Mouse (Mus musculus): ENCODE data around the gene Tctex1d2. TPM values are rescaled to one million over a fixed set of nuclear protein-coding genes. Genes with fewer than 3 reads are reported as not detected.
A peak's percentile ranks its signal among the peaks of the same experiment; 100 is the strongest.

Tctex1d2 gene
- polyA plus RNA-seq, 1 experiment, result 24.7 TPM

GRCm38 (mm10) chr16:32406671-32407070 is 12.8 kb upstream of the Tctex1d2 start:
- no peak for TF ChIP-seq CTCF (IDR thresholded peaks at IDR 0.05; ENCODE audit: borderline replicate concordance, insufficient read depth, low read depth, low read length)
- no peak for TF ChIP-seq POLR2A (IDR thresholded peaks at IDR 0.05; ENCODE audit: borderline replicate concordance, insufficient read depth, low read length)

GRCm38 (mm10) chr16:32407730-32408129 is 11.8 kb upstream of the Tctex1d2 start:
- DNase-seq, result no peak
- no peaks in the 10 kb centered on the region for H3K4me1 ChIP-seq (ENCODE audit: control insufficient read depth, insufficient read depth, low read length)
- H3K27ac ChIP-seq (ENCODE audit: insufficient read depth, low read length), result no peak overlapping the region
- no peaks in the 10 kb centered on the region for H3K27me3 ChIP-seq (ENCODE audit: control insufficient read depth, insufficient read depth, low read length)
- H3K4me3 ChIP-seq (replicated peaks; ENCODE audit: insufficient read depth, low read depth, low read length), result no peak overlapping the region
- 78% methylated on average over 10 of the region's 10 CpGs for WGBS
- TF ChIP-seq POLR2A (IDR thresholded peaks at IDR 0.05; ENCODE audit: borderline replicate concordance, insufficient read depth, low read length) (no peak), CTCF (IDR thresholded peaks at IDR 0.05; ENCODE audit: borderline replicate concordance, insufficient read depth, low read depth, low read length) (no peak)

More at GRCm38 (mm10) chr16:32406671-32407070, 12.8 kb upstream of the Tctex1d2 start:
- DNase-seq, result no peak
- no peak overlapping the region for H3K4me3 ChIP-seq (replicated peaks; ENCODE audit: insufficient read depth, low read depth, low read length)
- H3K27me3 ChIP-seq (ENCODE audit: control insufficient read depth, insufficient read depth, low read length), result no peaks in the 10 kb centered on the region
- H3K27ac ChIP-seq (ENCODE audit: insufficient read depth, low read length), result no peak overlapping the region
- no peaks in the 10 kb centered on the region for H3K4me1 ChIP-seq (ENCODE audit: control insufficient read depth, insufficient read depth, low read length)
- WGBS, result 88% methylated on average over 6 of the region's 6 CpGs

DNA sequence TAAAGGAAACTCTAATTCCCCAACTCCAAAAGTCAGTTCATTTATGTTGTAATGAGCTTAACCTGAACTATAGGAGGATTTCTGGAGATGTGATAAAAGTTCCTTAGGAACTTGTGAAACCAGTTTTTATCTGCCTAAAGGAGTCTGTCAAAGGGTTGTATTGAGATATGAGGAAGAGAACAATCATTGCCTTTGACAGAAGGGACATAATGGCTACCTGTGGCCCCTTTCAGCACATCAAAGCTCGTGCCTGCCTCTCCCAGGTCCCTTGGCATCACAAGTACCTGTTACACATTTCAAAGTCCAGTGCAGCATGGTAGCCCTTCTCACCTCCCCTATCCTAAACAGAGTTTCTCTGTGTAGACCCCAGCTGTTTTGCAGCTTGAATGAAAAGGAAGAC is 2.0 kb upstream of the Tctex1d2 start:
- TF ChIP-seq POLR2A (IDR thresholded peaks at IDR 0.05; ENCODE audit: borderline replicate concordance, insufficient read depth, low read length), result no peak
- TF ChIP-seq CTCF (IDR thresholded peaks at IDR 0.05; ENCODE audit: borderline replicate concordance, insufficient read depth, low read depth, low read length), result no peak
- 40% methylated on average over 1 of the region's 1 CpGs for WGBS

GRCm38 (mm10) chr16:32427506-32427905 is 8.0 kb downstream of the Tctex1d2 start:
- no peaks in the 10 kb centered on the region for H3K27me3 ChIP-seq (ENCODE audit: control insufficient read depth, insufficient read depth, low read length)
- TF ChIP-seq CTCF (IDR thresholded peaks at IDR 0.05; ENCODE audit: borderline replicate concordance, insufficient read depth, low read depth, low read length) (no peak), POLR2A (IDR thresholded peaks at IDR 0.05; ENCODE audit: borderline replicate concordance, insufficient read depth, low read length) (no peak)
- H3K4me3 ChIP-seq (replicated peaks; ENCODE audit: insufficient read depth, low read depth, low read length), result no peak overlapping the region
- DNase-seq, result no peak
- H3K4me1 ChIP-seq (ENCODE audit: control insufficient read depth, insufficient read depth, low read length), result no peaks in the 10 kb centered on the region; the same call in 1 of the 2 replicates
- 85% methylated on average over 3 of the region's 3 CpGs for WGBS
- H3K27ac ChIP-seq (ENCODE audit: insufficient read depth, low read length), result no peak overlapping the region

More for the DNA sequence above, 2.0 kb upstream of the Tctex1d2 start:
- no peaks in the 10 kb centered on the region for H3K4me1 ChIP-seq (ENCODE audit: control insufficient read depth, insufficient read depth, low read length)
- no peak overlapping the region for H3K4me3 ChIP-seq (replicated peaks; ENCODE audit: insufficient read depth, low read depth, low read length)
- H3K27me3 ChIP-seq (ENCODE audit: control insufficient read depth, insufficient read depth, low read length), result no peaks in the 10 kb centered on the region
- no peak overlapping the region for H3K27ac ChIP-seq (ENCODE audit: insufficient read depth, low read length)
- DNase-seq, result no peak

DNA sequence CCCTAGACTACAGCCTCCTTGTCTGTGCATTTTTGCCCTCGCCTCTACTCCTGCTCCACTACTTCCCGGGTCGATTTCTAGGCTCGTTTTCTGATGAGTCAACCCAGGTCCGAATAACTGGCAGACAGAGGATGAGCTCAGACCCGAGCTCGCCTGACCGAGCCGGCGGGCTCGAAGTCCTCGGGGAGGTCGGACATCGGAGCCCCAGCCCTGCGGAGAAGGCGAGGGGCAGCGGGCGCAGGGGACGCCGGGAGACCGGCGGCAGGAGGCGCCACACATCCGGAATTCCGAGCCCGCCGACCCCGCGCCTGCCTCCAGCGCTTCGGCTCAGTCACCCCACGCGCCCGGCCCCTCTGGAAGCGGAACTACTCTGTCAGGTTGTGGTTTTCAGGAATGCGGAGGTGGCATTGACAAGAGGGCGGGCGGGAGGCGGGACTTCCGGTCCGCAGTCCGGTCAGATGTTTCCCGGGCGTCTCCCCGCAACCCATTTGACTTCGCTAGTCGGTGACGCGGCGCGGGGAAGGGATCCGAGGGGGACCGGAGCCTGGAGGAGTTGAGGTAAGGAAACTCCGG is 11.1 kb downstream of the Tctex1d2 start, which contains the start of gene Pcyt1a:
TSS of gene Pcyt1a (plus strand) at position 448 of the 573 bp plus-strand sequence.
- Histone ChIP-seq H3K27ac (ENCODE audit: insufficient read depth, low read length) (peak within 1 kb of the TSS; percentile 60), H3K4me3 (replicated peaks; ENCODE audit: insufficient read depth, low read depth, low read length) (peak within 1 kb of the TSS; percentile 97), H3K4me1 (ENCODE audit: control insufficient read depth, insufficient read depth, low read length) (no peaks in the 10 kb centered on the region; the same call in 1 of the 2 replicates), H3K27me3 (ENCODE audit: control insufficient read depth, insufficient read depth, low read length) (no peaks in the 10 kb centered on the region)
- WGBS, result under 1% methylated on average over 54 of the region's 54 CpGs
- TF ChIP-seq POLR2A (IDR thresholded peaks at IDR 0.05; ENCODE audit: borderline replicate concordance, insufficient read depth, low read length) (peak; percentile 80), CTCF (IDR thresholded peaks at IDR 0.05; ENCODE audit: borderline replicate concordance, insufficient read depth, low read depth, low read length) (no peak)
- peak; percentile 91 for DNase-seq

- no peak for DNase-seq
- under 1% methylated on average over 28 of the region's 28 CpGs for WGBS
- peak overlapping the region; percentile 97 for H3K4me3 ChIP-seq (replicated peaks; ENCODE audit: insufficient read depth, low read depth, low read length)
- peak overlapping the region; percentile 60 for H3K27ac ChIP-seq (ENCODE audit: insufficient read depth, low read length)
- H3K27me3 ChIP-seq (ENCODE audit: control insufficient read depth, insufficient read depth, low read length), result no peaks in the 10 kb centered on the region
- no peak for TF ChIP-seq POLR2A (IDR thresholded peaks at IDR 0.05; ENCODE audit: borderline replicate concordance, insufficient read depth, low read length)
- TF ChIP-seq CTCF (IDR thresholded peaks at IDR 0.05; ENCODE audit: borderline replicate concordance, insufficient read depth, low read depth, low read length), result no peak
- H3K4me1 ChIP-seq (ENCODE audit: control insufficient read depth, insufficient read depth, low read length), result no peaks in the 10 kb centered on the region; the same call in 1 of the 2 replicates
Observed at GRCm38 (mm10) chr16:32431047-32431591, 11.6 kb downstream of the Tctex1d2 start.

DNA sequence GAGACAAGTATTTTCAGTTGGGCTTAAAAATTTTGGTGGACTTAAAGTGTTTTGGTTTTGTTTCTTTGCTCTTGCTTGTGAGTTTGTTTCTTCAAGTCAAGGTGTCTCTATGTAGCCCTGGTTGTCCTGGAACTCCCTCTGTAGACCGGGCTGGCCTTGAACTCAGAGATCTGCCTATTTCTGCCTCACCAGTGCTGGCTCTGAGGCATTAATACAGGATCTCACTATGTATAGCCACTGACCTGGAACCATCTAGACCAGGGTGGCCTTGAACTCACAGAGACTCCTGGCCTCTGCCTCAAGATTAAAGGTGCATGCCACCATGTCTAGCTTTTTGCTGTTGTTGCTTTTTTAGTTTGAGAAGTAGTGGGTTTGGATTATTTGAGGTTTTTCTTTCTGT is 12.4 kb downstream of the Tctex1d2 start:
- WGBS, result 86% methylated on average over 1 of the region's 1 CpGs
- DNase-seq, result no peak
- TF ChIP-seq CTCF (IDR thresholded peaks at IDR 0.05; ENCODE audit: borderline replicate concordance, insufficient read depth, low read depth, low read length), result no peak
- TF ChIP-seq POLR2A (IDR thresholded peaks at IDR 0.05; ENCODE audit: borderline replicate concordance, insufficient read depth, low read length), result no peak
- H3K27ac ChIP-seq (ENCODE audit: insufficient read depth, low read length), result no peak overlapping the region
- H3K27me3 ChIP-seq (ENCODE audit: control insufficient read depth, insufficient read depth, low read length), result no peaks in the 10 kb centered on the region
- H3K4me1 ChIP-seq (ENCODE audit: control insufficient read depth, insufficient read depth, low read length), result no peaks in the 10 kb centered on the region; the same call in 1 of the 2 replicates
- peak overlapping the region; percentile 16 for H3K4me3 ChIP-seq (replicated peaks; ENCODE audit: insufficient read depth, low read depth, low read length)

DNA sequence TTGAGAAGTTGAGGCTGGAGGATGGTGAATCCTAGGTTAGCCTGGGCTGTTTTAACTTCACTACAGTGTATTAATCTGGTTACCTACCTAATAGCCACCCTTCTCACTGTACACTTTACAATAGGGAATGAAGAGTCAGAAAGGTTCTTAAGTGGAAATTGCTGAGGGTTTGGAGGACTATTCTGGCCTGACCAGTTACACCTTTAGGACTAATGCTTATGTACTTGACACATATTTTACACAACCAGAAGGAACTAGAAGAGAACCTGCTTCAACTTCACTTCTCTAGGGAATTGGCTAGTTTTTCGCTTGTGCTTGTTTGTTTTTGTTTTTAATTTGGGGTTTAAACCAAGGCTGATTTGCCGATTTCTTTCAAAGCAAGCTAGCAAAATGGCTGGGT is 13.6 kb downstream of the Tctex1d2 start:
- Histone ChIP-seq H3K4me1 (ENCODE audit: control insufficient read depth, insufficient read depth, low read length) (no peaks in the 10 kb centered on the region; the same call in 1 of the 2 replicates), H3K4me3 (replicated peaks; ENCODE audit: insufficient read depth, low read depth, low read length) (no peak overlapping the region), H3K27me3 (ENCODE audit: control insufficient read depth, insufficient read depth, low read length) (no peaks in the 10 kb centered on the region), H3K27ac (ENCODE audit: insufficient read depth, low read length) (no peak overlapping the region)
- TF ChIP-seq POLR2A (IDR thresholded peaks at IDR 0.05; ENCODE audit: borderline replicate concordance, insufficient read depth, low read length) (no peak), CTCF (IDR thresholded peaks at IDR 0.05; ENCODE audit: borderline replicate concordance, insufficient read depth, low read depth, low read length) (no peak)
- no peak for DNase-seq
- 77% methylated on average over 2 of the region's 2 CpGs for WGBS

Measured in cerebellum, adult 2 months (tissue).